Mouse (Mus musculus) erythroid progenitor cell, adult 5-6 weeks (primary cell): ENCODE measurements around the gene Mvb12b. TPM values are rescaled to one million over a fixed set of nuclear protein-coding genes. Genes with fewer than 3 reads are reported as not detected.
"Not testable (repeated sequence)": the region's sequence is repeated elsewhere in the genome, so short reads cannot be mapped to it uniquely, and the experiment has no call there.

Experiments used
- ATAC-seq: replicated peaks from 2 replicates; pipeline ENCODE4 v1.8.0; 2016; ENCODE audit warnings: moderate number of reproducible peaks, mild to moderate bottlenecking, moderate TSS enrichment, inconsistent platforms; ENCODE audit not compliant: poor library complexity, low FRiP score, severe bottlenecking
- total RNA-seq, 2 experiments: library from RNA; stranded (forward) in 1 of 2; stranded (reverse) in 1 of 2; fragments of 150-400 nt in 1 of 2; fragments of 186-747, 209-891 nt in 1 of 2; gene quantifications; 2 replicates each; pipeline versions ENCODE4 v1.2.3 to v1.2.4; 2015 to 2017; ENCODE audit warnings: low replicate concordance in 2 of 2

Gene Mvb12b
- 53.0 and 81.7 TPM in 2 replicates for total RNA-seq (2015; ENCODE audit: low replicate concordance)
- 37.1 and 56.7 TPM in 2 replicates for total RNA-seq (2017; ENCODE audit: low replicate concordance)

GRCm38 (mm10) chr2:33887328-33888099 is at the start of gene Mvb12b:
Gene Mvb12b, minus strand, starts transcription at chr2:33887946.
- peak; percentile 62 for ATAC-seq

DNA sequence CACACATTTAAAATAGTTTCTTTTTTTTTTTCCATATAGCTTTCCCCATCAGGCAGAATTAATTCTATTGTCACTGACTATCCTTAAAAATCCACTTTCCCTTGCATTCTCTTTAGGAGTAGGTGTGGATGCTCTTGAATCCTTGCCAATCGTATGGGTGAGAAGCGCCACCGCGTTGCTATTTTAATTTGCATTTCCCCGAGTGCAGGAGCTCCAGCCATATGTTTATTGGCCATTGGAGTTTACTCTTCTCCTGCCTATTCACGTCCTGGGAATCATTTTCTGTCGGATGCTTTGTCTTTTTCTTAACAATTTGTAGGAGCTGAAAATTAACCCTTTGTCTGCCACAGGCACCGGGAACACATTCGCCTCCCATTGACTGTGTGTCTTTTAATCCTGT is 48.0 kb upstream of the Mvb12b start:
- ATAC-seq: no peak

DNA sequence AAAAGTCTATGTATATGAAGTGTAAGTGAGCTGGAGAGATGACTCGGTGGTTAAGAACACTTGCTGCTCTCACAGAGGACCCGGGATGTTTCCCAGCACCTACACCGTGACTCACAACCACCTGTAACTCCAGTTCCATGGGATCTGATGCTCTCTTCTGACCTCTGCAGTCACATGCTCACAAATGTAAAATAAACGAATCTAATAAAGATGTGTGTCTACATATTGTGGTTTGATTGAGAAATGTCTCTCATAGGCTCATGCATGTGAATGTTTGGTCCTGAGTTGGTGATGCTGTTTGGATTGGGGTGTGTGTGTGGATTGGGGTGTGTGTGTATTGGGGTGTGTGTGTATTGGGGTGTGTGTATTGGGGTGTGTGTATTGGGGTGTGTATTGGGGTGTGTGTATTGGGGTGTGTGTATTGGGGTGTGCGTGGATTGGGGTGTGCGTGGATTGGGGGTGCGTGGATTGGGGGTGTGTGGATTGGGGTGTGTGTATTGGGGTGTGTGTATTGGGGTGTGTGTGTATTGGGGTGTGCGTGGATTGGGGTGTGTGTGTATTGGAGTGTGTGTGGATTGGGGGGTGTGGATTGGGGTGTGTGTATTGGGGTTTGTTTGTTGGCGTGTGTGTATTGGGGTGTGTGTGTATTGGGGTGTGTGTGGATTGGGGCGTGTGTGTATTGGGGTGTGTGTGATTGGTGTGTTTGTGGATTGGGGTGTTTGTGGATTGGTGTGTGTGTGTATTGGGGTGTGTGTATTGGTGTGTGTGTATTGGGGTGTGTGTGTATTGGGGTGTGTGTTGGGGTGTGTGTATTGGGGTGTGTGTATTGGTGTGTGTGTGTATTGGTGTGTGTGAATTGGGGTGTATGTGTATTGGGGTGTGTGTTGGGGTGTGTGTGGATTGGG is 46.1 kb upstream of the Mvb12b start:
- ATAC-seq: peak; percentile 76

- no peak for ATAC-seq
These were observed 43.4 kb upstream of the Mvb12b start for GRCm38 (mm10) chr2:33931161-33931560.

DNA sequence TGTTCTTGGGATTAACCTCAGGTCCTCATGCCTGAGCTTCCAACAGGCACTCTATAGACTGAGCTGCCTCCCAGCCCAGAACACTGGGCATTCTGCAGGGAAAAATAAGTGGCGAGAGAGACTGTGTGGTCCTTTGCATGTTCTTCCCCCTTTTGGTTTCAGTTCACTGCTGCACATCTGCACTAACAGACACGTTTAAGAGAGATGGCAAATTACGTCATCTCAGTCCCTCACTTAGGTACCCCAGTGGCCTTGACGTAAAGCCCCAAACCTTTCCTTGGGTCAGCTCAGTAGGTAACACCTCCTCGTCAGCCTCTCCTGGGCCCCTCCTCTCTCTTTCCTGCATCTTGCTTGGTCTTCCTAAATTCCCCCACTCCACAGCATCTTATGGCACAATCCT is 37.5 kb upstream of the Mvb12b start:
- no peak for ATAC-seq

- ATAC-seq: no peak
These were observed 35.7 kb upstream of the Mvb12b start for GRCm38 (mm10) chr2:33923482-33923881.

- ATAC-seq: no peak
These were observed 34.7 kb upstream of the Mvb12b start for GRCm38 (mm10) chr2:33922466-33922865.

DNA sequence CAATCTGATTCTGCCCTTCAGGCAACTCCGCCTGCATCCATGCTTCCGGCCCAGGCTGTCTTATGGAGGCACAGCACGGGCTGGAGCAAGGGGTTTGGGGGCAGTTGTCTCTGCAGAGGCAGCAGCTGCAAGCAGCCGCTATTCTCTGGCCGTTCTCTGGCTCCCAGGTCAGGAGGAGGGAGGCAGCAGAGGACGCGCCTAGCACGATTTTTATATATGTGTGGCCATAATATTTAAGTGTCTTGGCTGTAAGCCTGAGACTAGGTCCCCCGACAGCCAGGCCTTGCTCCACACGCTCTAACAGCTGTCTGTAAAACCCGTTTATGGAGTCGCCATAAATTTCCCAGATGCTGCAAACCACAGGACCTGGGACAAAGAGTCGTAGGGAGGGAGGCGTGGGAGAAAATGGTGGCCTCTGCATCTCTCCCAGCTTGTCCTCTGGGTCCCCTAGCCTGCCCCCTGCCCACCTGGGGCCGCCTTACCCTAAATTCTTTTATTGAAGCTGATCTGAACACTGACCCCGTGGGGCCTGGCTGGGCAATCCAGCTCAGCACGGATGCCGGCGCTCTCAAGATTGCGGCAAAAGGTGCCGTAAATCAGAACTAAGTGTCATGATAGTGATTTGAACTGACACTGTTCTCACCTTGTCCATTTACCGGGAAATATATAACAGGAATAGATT is 32.3 kb upstream of the Mvb12b start:
- no peak for ATAC-seq

GRCm38 (mm10) chr2:33918824-33919223 is 31.1 kb upstream of the Mvb12b start:
- no peak for ATAC-seq

DNA sequence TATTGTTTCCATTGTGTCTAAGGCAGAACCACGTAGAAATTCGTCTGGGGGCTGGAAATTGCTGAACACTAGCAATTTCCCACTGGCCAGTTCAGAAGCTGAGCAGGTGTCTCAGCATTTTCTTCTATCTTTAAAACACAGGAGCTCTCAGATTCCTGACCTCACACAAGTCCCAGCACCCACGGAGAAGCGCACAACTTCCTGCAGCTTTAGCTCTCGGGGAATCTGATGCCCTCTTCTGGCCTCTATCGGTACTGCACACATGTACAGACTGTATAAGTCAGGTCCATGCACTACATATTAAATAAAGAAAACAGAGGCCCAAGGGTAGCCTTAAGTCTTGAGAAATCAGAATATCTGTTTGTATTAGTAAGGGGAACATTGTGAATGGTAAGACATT is 30.6 kb upstream of the Mvb12b start:
- ATAC-seq: peak; percentile 66

GRCm38 (mm10) chr2:33916603-33917002 is 28.9 kb upstream of the Mvb12b start:
- ATAC-seq: no peak

- ATAC-seq: no peak
These were observed 27.3 kb upstream of the Mvb12b start for GRCm38 (mm10) chr2:33914998-33915397.

- ATAC-seq: no peak
These were observed 26.6 kb upstream of the Mvb12b start for GRCm38 (mm10) chr2:33914334-33914733.

- not testable (repeated sequence) for ATAC-seq
These were observed 25.9 kb upstream of the Mvb12b start for GRCm38 (mm10) chr2:33913598-33913997.

GRCm38 (mm10) chr2:33912741-33913140 is 25.0 kb upstream of the Mvb12b start:
- ATAC-seq: no peak

- peak; percentile 43; the same call in 1 of the 2 replicates for ATAC-seq
These were observed 20.6 kb upstream of the Mvb12b start for GRCm38 (mm10) chr2:33908374-33908773.

DNA sequence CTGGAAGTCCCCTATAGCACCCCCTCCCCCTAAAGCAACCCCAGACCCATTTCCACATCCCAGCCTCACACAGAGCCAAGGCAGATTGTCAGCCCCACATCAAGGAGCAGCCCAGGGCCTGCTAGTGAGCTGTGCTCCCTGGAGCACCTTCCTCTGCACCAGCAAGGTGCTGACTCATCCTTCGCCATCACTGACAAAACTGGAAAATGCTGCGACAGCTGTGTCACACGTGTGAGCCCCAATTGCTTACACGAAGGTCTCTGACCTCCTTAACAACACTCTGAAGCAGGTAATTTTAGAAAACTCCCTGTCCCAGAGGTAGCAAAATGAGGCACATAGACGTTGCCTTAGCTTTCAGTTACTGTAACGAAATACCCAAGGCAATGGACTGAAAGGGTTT is 19.4 kb upstream of the Mvb12b start:
- ATAC-seq: no peak

DNA sequence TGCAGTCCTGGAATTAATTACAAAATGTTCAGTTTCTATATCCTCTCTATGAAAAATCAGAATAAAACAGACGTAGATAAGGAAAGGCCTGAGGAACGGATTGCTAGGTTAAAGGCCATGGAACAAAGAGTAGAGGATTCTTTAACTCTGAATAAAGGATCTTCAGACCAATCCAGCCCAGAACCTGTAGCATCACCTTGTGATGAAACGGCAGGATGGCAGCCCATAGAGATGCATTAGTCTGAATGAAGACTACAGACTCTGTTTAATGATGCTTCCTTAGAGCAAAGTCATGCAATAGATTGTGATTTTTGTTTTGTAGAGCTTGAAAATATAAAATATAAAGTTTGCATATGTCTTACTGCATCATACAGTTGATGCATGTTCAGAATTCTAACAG is 8.1 kb upstream of the Mvb12b start:
- no peak for ATAC-seq

DNA sequence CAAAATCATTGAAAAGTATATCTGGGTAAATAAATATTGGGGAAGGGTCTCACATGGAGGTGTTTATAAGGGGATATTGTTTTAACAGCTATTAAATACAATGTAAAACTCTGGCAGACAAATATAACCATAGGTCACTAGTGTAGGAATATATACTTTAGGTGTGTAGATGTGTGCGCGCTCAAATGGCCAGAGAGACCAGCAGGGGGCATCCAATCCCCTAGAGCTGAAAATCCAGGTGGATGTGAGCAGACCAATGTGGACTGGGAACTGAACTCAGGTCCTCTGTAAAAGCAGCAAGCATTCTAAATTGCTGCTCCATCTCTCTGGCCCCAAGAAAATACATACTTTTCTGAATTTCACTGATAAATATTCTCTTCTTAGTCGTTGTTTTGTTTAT is 5.4 kb upstream of the Mvb12b start:
- peak; percentile 65; the same call in 1 of the 2 replicates for ATAC-seq

- no peak for ATAC-seq
These were observed 4.6 kb upstream of the Mvb12b start for GRCm38 (mm10) chr2:33892354-33892753.
